Mouse (Mus musculus): ENCODE results near the gene Tjp1. TPM values are rescaled to one million over a fixed set of nuclear protein-coding genes. Genes with fewer than 3 reads are reported as not detected.

Tjp1 gene
- polyA plus RNA-seq, 1 experiment from 2014 or later: 18.6 TPM

- H3K4me3 ChIP-seq (ENCODE audit: low read depth, low read length): no peak overlapping the region
- no peaks in the 10 kb centered on the region for H3K4me1 ChIP-seq (ENCODE audit: control insufficient read depth, insufficient read depth, low read length)
- H3K27ac ChIP-seq (replicated peaks; ENCODE audit: low read depth, low read length): no peak overlapping the region
- H3K36me3 ChIP-seq (replicated peaks; ENCODE audit: control insufficient read depth, insufficient read depth, low read depth, low read length): no peaks in the 10 kb centered on the region
- H3K4me2 ChIP-seq (ENCODE audit: low read depth, low read length): no peak overlapping the region
- no peaks in the 10 kb centered on the region for H3K9me3 ChIP-seq (replicated peaks; ENCODE audit: control insufficient read depth, low read length)
- DNase-seq (ENCODE audit: low spot score): no peak
- H3K9ac ChIP-seq (replicated peaks; ENCODE audit: low read length): no peak overlapping the region
- 42% methylated on average over 6 of the region's 6 CpGs for WGBS
- H3K27me3 ChIP-seq (ENCODE audit: control insufficient read depth, insufficient read depth, low read length): no peaks in the 10 kb centered on the region
- no peak for ATAC-seq (replicated peaks; ENCODE audit: insufficient number of reproducible peaks, low FRiP score, low TSS enrichment, low read depth)
Measured at GRCm38 (mm10) chr7:65381896-65382295, 145.7 kb downstream of the Tjp1 start.

GRCm38 (mm10) chr7:65380716-65381115 is 146.9 kb downstream of the Tjp1 start:
- Histone ChIP-seq H3K27ac (replicated peaks; ENCODE audit: low read depth, low read length) (no peak overlapping the region), H3K4me1 (ENCODE audit: control insufficient read depth, insufficient read depth, low read length) (no peaks in the 10 kb centered on the region)

GRCm38 (mm10) chr7:65378818-65379565 is 148.6 kb downstream of the Tjp1 start:
- Histone ChIP-seq H3K9ac (replicated peaks; ENCODE audit: low read length) (no peak overlapping the region), H3K27ac (replicated peaks; ENCODE audit: low read depth, low read length) (no peak overlapping the region), H3K4me2 (ENCODE audit: low read depth, low read length) (no peak overlapping the region), H3K4me3 (ENCODE audit: low read depth, low read length) (no peak overlapping the region), H3K4me1 (ENCODE audit: control insufficient read depth, insufficient read depth, low read length) (no peaks in the 10 kb centered on the region), H3K27me3 (ENCODE audit: control insufficient read depth, insufficient read depth, low read length) (no peaks in the 10 kb centered on the region), H3K9me3 (replicated peaks; ENCODE audit: control insufficient read depth, low read length) (no peaks in the 10 kb centered on the region), H3K36me3 (replicated peaks; ENCODE audit: control insufficient read depth, insufficient read depth, low read depth, low read length) (no peaks in the 10 kb centered on the region)
- ATAC-seq (replicated peaks; ENCODE audit: insufficient number of reproducible peaks, low FRiP score, low TSS enrichment, low read depth) (no peak), DNase-seq (ENCODE audit: low spot score) (no peak)
- WGBS: 61% methylated on average over 9 of the region's 9 CpGs

More at GRCm38 (mm10) chr7:65380716-65381115, 146.9 kb downstream of the Tjp1 start:
- Histone ChIP-seq H3K4me3 (ENCODE audit: low read depth, low read length) (no peak overlapping the region), H3K36me3 (replicated peaks; ENCODE audit: control insufficient read depth, insufficient read depth, low read depth, low read length) (no peaks in the 10 kb centered on the region), H3K27me3 (ENCODE audit: control insufficient read depth, insufficient read depth, low read length) (no peaks in the 10 kb centered on the region), H3K4me2 (ENCODE audit: low read depth, low read length) (no peak overlapping the region), H3K9me3 (replicated peaks; ENCODE audit: control insufficient read depth, low read length) (no peaks in the 10 kb centered on the region), H3K9ac (replicated peaks; ENCODE audit: low read length) (no peak overlapping the region)
- DNase-seq (ENCODE audit: low spot score) (no peak), ATAC-seq (replicated peaks; ENCODE audit: insufficient number of reproducible peaks, low FRiP score, low TSS enrichment, low read depth) (no peak)
- WGBS: 88% methylated on average over 9 of the region's 9 CpGs

DNA sequence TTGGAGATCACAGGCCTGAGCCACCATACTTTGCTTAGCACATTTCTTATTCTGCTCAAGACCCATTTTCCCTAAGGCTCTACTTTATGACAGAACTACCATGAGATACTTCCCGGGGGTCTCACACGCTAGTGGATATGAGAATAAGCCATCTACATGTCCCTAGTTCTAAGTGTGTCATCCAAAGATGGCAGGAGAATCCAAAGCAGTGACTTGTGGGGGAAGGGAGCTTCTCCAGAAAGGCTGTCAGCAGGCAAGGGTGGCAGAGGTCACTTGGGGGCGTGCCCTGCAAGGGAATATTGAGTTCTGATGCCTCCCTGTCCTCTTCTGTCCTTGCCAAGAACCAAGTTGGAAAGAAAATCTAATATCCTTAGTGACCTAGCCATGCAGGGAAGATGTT is 150.1 kb downstream of the Tjp1 start:
- no peak overlapping the region for H3K9ac ChIP-seq (replicated peaks; ENCODE audit: low read length)
- no peaks in the 10 kb centered on the region for H3K27me3 ChIP-seq (ENCODE audit: control insufficient read depth, insufficient read depth, low read length)
- DNase-seq (ENCODE audit: low spot score) (no peak), ATAC-seq (replicated peaks; ENCODE audit: insufficient number of reproducible peaks, low FRiP score, low TSS enrichment, low read depth) (no peak)
- H3K4me3 ChIP-seq (ENCODE audit: low read depth, low read length): no peak overlapping the region
- H3K27ac ChIP-seq (replicated peaks; ENCODE audit: low read depth, low read length): no peak overlapping the region
- 86% methylated on average over 3 of the region's 3 CpGs for WGBS
- no peaks in the 10 kb centered on the region for H3K36me3 ChIP-seq (replicated peaks; ENCODE audit: control insufficient read depth, insufficient read depth, low read depth, low read length)
- no peak overlapping the region for H3K4me2 ChIP-seq (ENCODE audit: low read depth, low read length)
- H3K4me1 ChIP-seq (ENCODE audit: control insufficient read depth, insufficient read depth, low read length): no peaks in the 10 kb centered on the region
- H3K9me3 ChIP-seq (replicated peaks; ENCODE audit: control insufficient read depth, low read length): no peaks in the 10 kb centered on the region

GRCm38 (mm10) chr7:65375621-65376020 is 152.0 kb downstream of the Tjp1 start:
- Histone ChIP-seq H3K4me1 (ENCODE audit: control insufficient read depth, insufficient read depth, low read length) (no peaks in the 10 kb centered on the region), H3K27me3 (ENCODE audit: control insufficient read depth, insufficient read depth, low read length) (no peaks in the 10 kb centered on the region), H3K4me3 (ENCODE audit: low read depth, low read length) (no peak overlapping the region), H3K9ac (replicated peaks; ENCODE audit: low read length) (no peak overlapping the region), H3K9me3 (replicated peaks; ENCODE audit: control insufficient read depth, low read length) (no peaks in the 10 kb centered on the region), H3K36me3 (replicated peaks; ENCODE audit: control insufficient read depth, insufficient read depth, low read depth, low read length) (no peaks in the 10 kb centered on the region), H3K4me2 (ENCODE audit: low read depth, low read length) (no peak overlapping the region), H3K27ac (replicated peaks; ENCODE audit: low read depth, low read length) (no peak overlapping the region)
- ATAC-seq (replicated peaks; ENCODE audit: insufficient number of reproducible peaks, low FRiP score, low TSS enrichment, low read depth) (no peak), DNase-seq (ENCODE audit: low spot score) (no peak)
- 88% methylated on average over 3 of the region's 3 CpGs for WGBS

GRCm38 (mm10) chr7:65375176-65375575 is 152.4 kb downstream of the Tjp1 start:
- no peak overlapping the region for H3K27ac ChIP-seq (replicated peaks; ENCODE audit: low read depth, low read length)
- no peak for DNase-seq (ENCODE audit: low spot score)
- no peaks in the 10 kb centered on the region for H3K27me3 ChIP-seq (ENCODE audit: control insufficient read depth, insufficient read depth, low read length)
- WGBS: 79% methylated on average over 8 of the region's 8 CpGs
- no peaks in the 10 kb centered on the region for H3K9me3 ChIP-seq (replicated peaks; ENCODE audit: control insufficient read depth, low read length)
- no peak overlapping the region for H3K4me3 ChIP-seq (ENCODE audit: low read depth, low read length)
- no peak overlapping the region for H3K9ac ChIP-seq (replicated peaks; ENCODE audit: low read length)
- H3K36me3 ChIP-seq (replicated peaks; ENCODE audit: control insufficient read depth, insufficient read depth, low read depth, low read length): no peaks in the 10 kb centered on the region
- no peak for ATAC-seq (replicated peaks; ENCODE audit: insufficient number of reproducible peaks, low FRiP score, low TSS enrichment, low read depth)
- no peak overlapping the region for H3K4me2 ChIP-seq (ENCODE audit: low read depth, low read length)
- no peaks in the 10 kb centered on the region for H3K4me1 ChIP-seq (ENCODE audit: control insufficient read depth, insufficient read depth, low read length)

- no peaks in the 10 kb centered on the region for H3K9me3 ChIP-seq (replicated peaks; ENCODE audit: control insufficient read depth, low read length)
- no peak overlapping the region for H3K4me2 ChIP-seq (ENCODE audit: low read depth, low read length)
- no peaks in the 10 kb centered on the region for H3K36me3 ChIP-seq (replicated peaks; ENCODE audit: control insufficient read depth, insufficient read depth, low read depth, low read length)
- 79% methylated on average over 8 of the region's 8 CpGs for WGBS
- H3K4me1 ChIP-seq (ENCODE audit: control insufficient read depth, insufficient read depth, low read length): no peaks in the 10 kb centered on the region
- ATAC-seq (replicated peaks; ENCODE audit: insufficient number of reproducible peaks, low FRiP score, low TSS enrichment, low read depth): no peak
- H3K4me3 ChIP-seq (ENCODE audit: low read depth, low read length): no peak overlapping the region
- H3K27me3 ChIP-seq (ENCODE audit: control insufficient read depth, insufficient read depth, low read length): no peaks in the 10 kb centered on the region
- H3K27ac ChIP-seq (replicated peaks; ENCODE audit: low read depth, low read length): no peak overlapping the region
- H3K9ac ChIP-seq (replicated peaks; ENCODE audit: low read length): no peak overlapping the region
- DNase-seq (ENCODE audit: low spot score): no peak
Measured at GRCm38 (mm10) chr7:65373336-65373735, 154.2 kb downstream of the Tjp1 start.

GRCm38 (mm10) chr7:65371765-65372164 is 155.8 kb downstream of the Tjp1 start:
- peak overlapping the region; percentile 76; the same call in 1 of the 2 replicates for H3K9ac ChIP-seq (replicated peaks; ENCODE audit: low read length)
- H3K27ac ChIP-seq (replicated peaks; ENCODE audit: low read depth, low read length): no peak overlapping the region
- peak overlapping the region; percentile 83 for H3K4me3 ChIP-seq (ENCODE audit: low read depth, low read length)
- peak overlapping the region; percentile 81; the same call in 1 of the 2 replicates for H3K4me2 ChIP-seq (ENCODE audit: low read depth, low read length)
- 54% methylated on average over 6 of the region's 6 CpGs for WGBS
- H3K4me1 ChIP-seq (ENCODE audit: control insufficient read depth, insufficient read depth, low read length): no peaks in the 10 kb centered on the region
- DNase-seq (ENCODE audit: low spot score): no peak
- no peaks in the 10 kb centered on the region for H3K9me3 ChIP-seq (replicated peaks; ENCODE audit: control insufficient read depth, low read length)
- no peaks in the 10 kb centered on the region for H3K36me3 ChIP-seq (replicated peaks; ENCODE audit: control insufficient read depth, insufficient read depth, low read depth, low read length)
- H3K27me3 ChIP-seq (ENCODE audit: control insufficient read depth, insufficient read depth, low read length): no peaks in the 10 kb centered on the region
- no peak for ATAC-seq (replicated peaks; ENCODE audit: insufficient number of reproducible peaks, low FRiP score, low TSS enrichment, low read depth)

Data from embryonic facial prominence, embryonic 11.5 days (tissue).